Mouse (Mus musculus) embryo, embryonic 9.5 days (tissue): ENCODE measurements around the gene Cdc42ep5.

Experiments
- DNase-seq: peaks from one replicate; pipeline ENCODE4 v3.0.0-alpha.2; 2017; ENCODE audit errors: extremely low spot score

Cdc42ep5 gene

DNA sequence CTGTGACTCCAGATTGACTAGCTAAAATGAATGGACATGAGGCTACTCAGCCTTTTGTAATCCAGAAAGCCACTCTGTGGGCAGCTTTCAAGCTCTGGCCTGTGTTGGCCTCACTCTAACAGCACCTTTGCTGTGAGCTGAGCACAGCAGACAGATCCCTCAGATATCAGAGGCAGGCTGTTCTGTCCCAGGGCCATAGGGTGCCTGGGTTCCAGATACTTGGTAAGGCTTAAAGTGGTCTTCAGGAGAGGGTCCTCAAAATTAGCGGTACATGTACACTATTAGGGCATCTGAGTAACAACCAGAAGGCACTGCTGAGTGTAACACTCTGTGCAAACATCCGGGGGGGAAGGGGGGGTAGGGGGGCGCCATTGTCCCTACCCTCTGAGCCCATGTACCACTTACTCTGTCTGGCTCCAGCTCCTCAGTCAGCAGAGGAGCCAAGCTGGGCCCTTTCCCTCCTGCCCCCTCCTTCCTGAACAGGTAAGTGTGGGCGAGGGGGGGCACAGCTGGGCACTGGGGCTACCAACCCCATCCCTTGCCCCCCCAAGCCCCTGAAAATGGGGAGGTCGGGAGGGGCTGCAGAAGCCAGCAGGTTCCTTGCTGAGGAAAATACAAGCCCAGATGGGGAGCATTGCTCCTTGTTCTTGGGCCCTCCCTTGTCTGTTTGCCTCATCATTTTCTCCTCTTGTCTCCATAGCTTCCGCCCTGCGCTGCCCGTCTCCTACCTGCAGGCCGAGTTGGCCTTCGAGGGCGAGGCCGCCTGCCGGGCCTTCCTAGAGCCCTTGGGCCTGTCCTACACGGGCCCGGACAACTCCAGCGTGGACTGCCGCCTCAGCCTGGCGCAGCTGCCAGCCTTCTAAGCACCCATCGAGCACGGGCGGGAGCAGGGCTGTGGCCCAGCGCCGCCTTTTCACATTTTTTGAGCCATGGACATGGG is 18.1 kb downstream of the Cdc42ep5 start:
- DNase-seq, result no peak

DNA sequence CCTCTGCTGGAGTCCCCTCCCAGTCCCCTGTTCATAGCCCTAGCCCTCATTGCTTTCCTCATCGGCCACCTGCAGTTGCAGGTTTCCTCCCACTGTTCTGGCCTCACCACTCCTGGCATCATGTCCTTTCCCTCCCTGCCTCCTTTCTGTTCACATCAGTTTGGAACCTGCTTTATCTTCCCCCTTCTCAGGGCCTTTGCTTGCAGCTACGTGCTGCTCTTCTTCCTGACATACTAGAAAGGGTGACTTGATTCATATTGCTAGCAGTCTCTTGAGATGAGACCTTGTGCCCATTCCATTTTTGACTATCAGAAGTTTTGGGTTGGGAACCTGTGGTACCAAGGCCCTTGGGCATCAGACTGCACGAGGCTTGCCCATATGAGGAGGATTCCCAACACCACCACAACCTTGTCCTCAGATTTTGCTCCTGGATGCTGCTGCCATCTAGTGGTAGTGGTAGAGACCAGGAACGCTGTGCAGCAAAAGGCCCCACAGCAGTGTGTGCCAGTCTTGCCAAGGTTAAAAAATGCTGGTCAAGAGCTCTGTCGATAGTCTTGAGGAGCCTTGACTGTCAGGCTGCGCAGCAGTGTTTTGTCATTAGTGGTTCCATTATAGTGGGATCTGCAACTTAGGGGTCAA is 19.0 kb downstream of the Cdc42ep5 start:
- DNase-seq, result no peak

DNA sequence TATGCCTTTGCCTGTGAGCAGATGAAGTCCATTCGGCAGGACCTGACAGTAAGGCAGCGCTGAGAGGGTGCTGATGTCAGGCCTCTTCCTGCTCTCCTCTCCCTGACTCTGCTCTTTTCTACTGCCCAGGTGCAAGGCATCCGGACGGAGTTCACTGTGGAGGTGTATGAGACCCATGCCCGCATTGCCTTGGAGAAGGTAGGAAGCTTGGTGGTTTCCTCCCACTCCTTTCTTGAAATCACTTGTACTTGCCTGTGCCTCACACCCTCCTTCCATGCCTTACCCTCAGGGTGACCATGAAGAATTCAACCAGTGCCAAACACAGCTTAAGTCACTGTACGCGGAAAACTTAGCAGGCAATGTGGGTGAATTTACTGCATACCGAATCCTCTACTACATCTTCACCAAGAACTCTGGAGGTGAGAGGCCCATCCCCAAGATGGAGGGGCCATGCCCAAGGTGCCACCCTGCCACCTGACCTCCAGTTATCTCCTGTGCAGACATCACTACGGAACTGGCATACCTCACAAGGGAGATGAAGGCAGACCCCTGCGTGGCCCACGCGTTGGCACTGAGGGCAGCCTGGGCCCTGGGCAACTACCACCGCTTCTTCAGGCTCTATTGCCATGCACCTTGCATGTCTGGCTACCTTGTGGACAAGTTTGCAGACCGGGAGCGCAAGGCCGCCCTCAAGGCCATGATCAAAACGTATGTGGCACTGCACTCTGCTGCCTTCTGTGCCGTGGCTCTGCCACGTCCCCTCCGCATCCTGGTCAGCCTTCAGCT is 19.7 kb downstream of the Cdc42ep5 start:
- DNase-seq, result no peak

DNA sequence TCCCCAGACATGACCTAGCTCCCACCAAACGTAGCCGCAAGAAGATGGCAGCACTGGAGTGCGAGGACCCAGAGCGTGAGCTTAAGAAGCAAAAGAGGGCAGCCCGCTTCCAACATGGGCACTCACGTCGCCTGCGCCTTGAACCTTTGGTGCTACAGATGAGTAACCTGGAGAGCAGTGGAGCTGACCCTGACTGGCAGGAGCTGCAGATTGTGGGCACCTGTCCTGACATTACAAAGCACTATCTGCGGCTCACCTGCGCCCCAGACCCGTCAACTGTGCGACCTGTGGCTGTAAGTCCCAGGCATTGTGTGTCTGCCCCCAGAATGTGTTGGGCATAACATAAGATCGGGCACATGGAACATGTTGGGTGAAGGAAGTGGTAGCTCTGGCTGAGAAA is 20.6 kb downstream of the Cdc42ep5 start:
- DNase-seq, result no peak

GRCm38 (mm10) chr7:4143506-4143905 is 21.2 kb downstream of the Cdc42ep5 start:
- no peak for DNase-seq

DNA sequence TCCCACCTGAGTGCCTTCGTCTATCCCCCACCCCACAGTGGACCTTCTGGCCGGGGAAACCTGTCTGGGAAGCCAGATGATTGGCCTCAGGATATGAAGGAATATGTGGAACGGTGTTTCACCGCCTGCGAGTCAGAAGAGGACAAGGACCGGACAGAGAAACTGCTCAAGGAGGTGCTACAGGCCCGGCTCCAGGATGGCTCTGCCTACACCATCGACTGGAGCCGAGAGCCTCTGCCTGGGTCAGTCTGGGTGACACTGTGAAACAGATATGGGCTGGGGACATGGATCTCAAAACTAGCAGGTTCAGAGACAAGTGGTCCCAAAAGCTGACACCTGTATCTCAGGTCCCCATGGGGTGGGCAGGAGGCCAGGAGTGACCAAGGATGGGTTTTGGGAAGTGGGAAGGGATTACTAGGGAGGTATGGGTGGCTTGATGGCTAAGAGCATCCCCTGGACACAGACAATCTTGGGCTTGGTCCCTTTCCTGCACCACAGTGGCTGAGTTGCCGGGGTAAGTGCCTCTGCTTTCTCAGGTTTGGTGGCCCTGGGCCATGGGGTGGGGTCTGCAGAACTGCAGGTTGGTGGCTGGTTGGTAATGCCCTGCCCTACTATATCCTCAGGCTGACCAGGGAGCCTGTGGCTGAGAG is 21.7 kb downstream of the Cdc42ep5 start:
- DNase-seq, result no peak

DNA sequence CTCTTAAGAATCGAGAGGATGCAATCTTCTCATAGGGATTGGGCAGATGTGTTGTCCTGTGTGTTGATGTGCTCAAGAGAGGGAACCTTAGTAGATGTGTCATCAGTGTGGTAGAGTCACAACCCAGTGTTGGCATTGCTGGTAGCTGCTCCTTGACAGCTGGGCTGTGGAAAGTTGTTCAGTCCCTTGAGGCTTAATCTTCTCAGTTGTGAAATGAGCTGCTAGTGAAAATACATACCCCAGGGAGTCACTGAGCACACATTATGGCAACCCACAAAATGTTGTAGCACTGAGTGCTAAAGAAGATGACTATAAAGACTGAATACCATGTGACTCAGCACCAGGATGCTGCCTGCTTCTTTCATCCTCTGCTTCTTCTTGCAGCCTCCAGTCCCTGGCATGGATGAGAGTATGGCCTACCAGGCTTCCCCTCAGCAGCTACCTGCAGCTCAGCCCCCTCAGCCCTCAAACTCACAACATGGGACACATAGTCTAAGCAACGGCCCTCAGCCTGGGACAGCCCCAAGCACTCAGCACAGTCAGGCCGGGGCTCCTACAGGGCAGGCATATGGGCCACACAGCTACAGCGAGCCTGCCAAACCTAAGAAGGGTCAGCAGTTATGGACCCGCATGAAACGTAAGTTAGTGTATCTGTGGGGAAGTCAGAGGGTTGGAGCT is 22.9 kb downstream of the Cdc42ep5 start:
- no peak for DNase-seq

GRCm38 (mm10) chr7:4139391-4139790 is 25.3 kb downstream of the Cdc42ep5 start:
- DNase-seq, result no peak

GRCm38 (mm10) chr7:4138671-4139070 is 26.0 kb downstream of the Cdc42ep5 start:
- no peak for DNase-seq

DNA sequence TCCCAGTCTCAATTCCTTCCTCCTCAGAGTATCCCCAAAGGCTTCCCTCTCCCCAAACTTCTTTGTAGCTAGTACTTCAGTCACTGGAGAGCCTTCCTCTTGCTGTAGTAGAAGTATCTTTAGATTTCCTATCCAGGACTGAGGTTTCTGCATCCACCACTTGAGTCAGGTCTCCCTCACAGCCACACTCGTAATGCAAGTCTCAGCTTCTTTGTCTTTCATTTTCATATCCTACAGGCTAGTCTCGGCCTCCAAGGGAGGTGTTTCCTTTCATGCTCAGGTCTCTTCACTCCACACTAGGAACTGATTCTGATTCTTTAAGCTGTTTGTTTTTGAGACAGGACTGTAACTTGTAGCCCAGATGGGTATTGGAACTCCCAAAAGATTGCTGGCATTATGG is 26.5 kb downstream of the Cdc42ep5 start:
- DNase-seq, result no peak

GRCm38 (mm10) chr7:4137746-4138145 is 26.9 kb downstream of the Cdc42ep5 start:
- no peak for DNase-seq

- DNase-seq, result peak; percentile 98
Observed at GRCm38 (mm10) chr7:4136771-4137531, 27.7 kb downstream of the Cdc42ep5 start, which contains the start of gene Leng8. Leng8 (plus strand) TSS chr7:4137039.

DNA sequence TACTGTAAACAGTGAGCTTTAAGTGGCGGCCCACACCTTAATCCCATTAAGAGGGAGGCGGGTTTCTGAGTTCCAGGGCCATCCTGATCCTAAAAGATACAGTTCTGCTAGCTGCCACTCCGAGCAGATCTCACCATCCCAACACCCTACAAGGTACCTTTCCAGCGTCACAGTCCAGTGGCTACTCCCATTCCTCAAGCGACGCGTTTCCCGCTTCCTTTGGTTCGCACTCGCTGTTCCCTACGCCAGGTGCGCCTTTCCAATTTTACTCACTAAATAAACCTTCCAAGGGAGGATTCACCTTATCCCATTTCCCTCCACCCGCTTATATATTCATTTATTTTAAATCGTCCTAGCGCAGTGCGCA is 28.3 kb downstream of the Cdc42ep5 start:
- DNase-seq, result no peak

DNA sequence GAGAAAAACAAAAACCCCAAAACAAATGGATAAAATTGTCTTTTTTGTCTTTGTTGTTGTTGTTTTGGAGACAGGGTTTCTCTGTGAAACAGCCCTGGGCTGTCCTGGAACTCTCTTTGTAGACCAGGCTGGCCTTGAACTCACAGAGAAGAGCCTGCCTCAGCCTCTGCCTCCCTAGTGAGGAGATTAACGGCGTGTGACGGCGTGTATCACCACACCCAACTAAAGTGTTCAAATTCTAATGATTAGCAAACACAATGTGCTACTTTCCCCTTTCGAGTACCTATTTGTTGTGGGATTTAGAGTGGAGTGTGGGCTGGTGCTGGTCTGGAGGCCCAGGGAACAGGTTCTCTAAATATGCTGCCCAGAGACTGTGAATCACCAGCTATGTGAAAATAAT is 29.7 kb downstream of the Cdc42ep5 start:
- DNase-seq, result no peak

- no peak for DNase-seq
Observed at GRCm38 (mm10) chr7:4132998-4133397, 31.7 kb downstream of the Cdc42ep5 start.

DNA sequence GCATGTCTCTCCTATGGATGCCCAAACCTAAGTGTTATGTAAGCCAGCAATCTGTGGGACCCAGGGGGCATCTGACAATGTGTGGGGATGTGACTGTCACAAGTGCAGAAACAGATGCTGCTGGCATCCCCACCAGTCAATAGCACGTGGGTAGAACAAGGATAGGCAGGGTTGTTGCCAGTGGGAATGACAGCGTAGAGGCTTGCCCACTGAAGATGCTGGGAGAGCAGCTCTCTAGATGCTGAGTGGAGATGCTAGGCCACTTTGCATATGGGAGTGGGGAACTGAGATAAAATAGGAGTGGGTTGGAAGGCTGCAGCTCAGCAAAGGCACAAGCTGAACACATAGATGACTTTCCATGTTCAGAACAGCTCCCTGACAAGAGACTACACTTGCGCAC is 32.1 kb downstream of the Cdc42ep5 start:
- no peak for DNase-seq

DNA sequence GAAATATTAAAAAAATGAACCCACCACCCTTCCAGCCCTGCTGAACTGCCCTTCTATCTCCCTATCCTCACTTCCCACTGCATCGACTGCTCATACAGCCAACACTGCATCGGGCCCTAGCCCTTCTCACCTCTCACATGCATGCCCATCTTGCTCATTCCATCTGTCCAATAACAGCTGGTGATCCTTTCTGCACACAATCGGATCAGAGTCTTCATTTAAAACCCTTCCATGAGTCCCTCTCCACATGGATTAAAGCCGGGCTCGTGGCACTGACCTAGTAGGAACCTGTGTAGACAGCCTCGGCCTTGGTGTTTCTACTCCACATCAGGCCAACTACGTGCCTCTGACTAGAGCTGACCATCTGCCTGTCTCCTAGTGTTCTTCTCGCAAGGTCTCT is 32.7 kb downstream of the Cdc42ep5 start:
- DNase-seq, result no peak

- DNase-seq, result peak; percentile 71
Observed at GRCm38 (mm10) chr7:4130686-4131452, 33.8 kb downstream of the Cdc42ep5 start.

- DNase-seq, result no peak
Observed at GRCm38 (mm10) chr7:4128860-4129259, 35.8 kb downstream of the Cdc42ep5 start.

GRCm38 (mm10) chr7:4127894-4128293 is 36.8 kb downstream of the Cdc42ep5 start:
- no peak for DNase-seq
